Mouse (Mus musculus) E14TG2a.4 (cell line): ENCODE data around the gene L3mbtl3.

Source experiments
- H3K27me3 ChIP-seq: 2 replicates; pipeline ENCODE4 v1.6.1; 2014; ENCODE audit warnings: low read length, control low read depth; ENCODE audit not compliant: insufficient read depth
- H3K36me3 ChIP-seq: 2 replicates; pipeline ENCODE4 v1.6.1; 2014; ENCODE audit warnings: low read length, control low read depth; ENCODE audit not compliant: insufficient read depth
- H3K4me1 ChIP-seq: replicated peaks from 2 replicates; pipeline ENCODE4 v1.6.1; 2014; ENCODE audit warnings: low read depth, low read length, control low read depth
- H3K4me3 ChIP-seq: replicated peaks from 2 replicates; pipeline ENCODE4 v1.5.1; 2014; ENCODE audit warnings: mild to moderate bottlenecking, low read length
- H3K9me3 ChIP-seq: 2 replicates; pipeline ENCODE4 v1.6.1; 2014; ENCODE audit warnings: low read length, control low read depth
- CTCF ChIP-seq: conservative IDR thresholded peaks from 2 replicates; pipeline ENCODE4 v1.5.1; 2014; ENCODE audit warnings: low read length
- NANOG ChIP-seq: IDR thresholded peaks from 2 replicates; pipeline ENCODE4 v1.6.1; 2014; ENCODE audit warnings: borderline replicate concordance, low read length, mixed read lengths
- POU5F1 ChIP-seq: IDR thresholded peaks from 2 replicates; pipeline ENCODE4 v1.6.1; 2014; ENCODE audit warnings: low read length, borderline replicate concordance

L3mbtl3 gene

DNA sequence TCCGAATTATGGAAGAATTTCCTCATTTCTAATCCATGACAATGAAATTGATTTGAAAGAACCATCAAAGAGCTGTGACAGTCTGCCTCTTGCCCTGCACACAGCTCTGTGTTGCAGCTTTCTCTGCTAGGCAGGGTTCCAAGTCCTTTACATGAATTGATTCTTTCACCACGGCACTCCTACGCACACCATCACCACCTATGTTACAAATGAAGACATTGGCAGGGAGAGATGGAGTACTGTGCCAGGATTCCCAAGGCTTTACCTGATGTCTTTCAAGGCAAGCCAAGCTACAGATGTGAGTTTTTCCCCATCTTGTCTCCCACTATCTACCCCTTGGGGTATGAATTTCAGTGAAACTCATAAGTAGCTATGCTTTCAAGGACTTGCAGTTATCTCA lies 78.6 kb downstream of the L3mbtl3 start:
- TF ChIP-seq CTCF (no peak), NANOG (no peak), POU5F1 (no peak)
- no peaks in the 10 kb centered on the region for H3K9me3 ChIP-seq
- no peaks in the 10 kb centered on the region for H3K27me3 ChIP-seq
- no peaks in the 10 kb centered on the region for H3K4me1 ChIP-seq
- H3K36me3 ChIP-seq = no peaks in the 10 kb centered on the region
- no peak overlapping the region for H3K4me3 ChIP-seq

GRCm38 (mm10) chr10:26287136-26287535 lies 88.6 kb downstream of the L3mbtl3 start:
- H3K27me3 ChIP-seq = no peaks in the 10 kb centered on the region
- H3K36me3 ChIP-seq = no peaks in the 10 kb centered on the region
- H3K9me3 ChIP-seq = no peaks in the 10 kb centered on the region
- H3K4me3 ChIP-seq = no peak overlapping the region
- H3K4me1 ChIP-seq = peaks cover 3% of the 10 kb centered on the region; the same call in 1 of the 2 replicates
- TF ChIP-seq POU5F1 = no peak

- Histone ChIP-seq H3K36me3 (no peaks in the 10 kb centered on the region), H3K9me3 (no peaks in the 10 kb centered on the region), H3K4me3 (no peak overlapping the region), H3K4me1 (peaks cover 13% of the 10 kb centered on the region; the same call in 1 of the 2 replicates), H3K27me3 (no peaks in the 10 kb centered on the region)
- TF ChIP-seq CTCF (no peak), POU5F1 (no peak), NANOG (no peak)
Measured at GRCm38 (mm10) chr10:26280009-26280408, 95.8 kb downstream of the L3mbtl3 start.

GRCm38 (mm10) chr10:26275414-26275813 lies 100.4 kb downstream of the L3mbtl3 start:
- Histone ChIP-seq H3K4me3 (no peak overlapping the region), H3K9me3 (no peaks in the 10 kb centered on the region), H3K27me3 (no peaks in the 10 kb centered on the region), H3K36me3 (no peaks in the 10 kb centered on the region), H3K4me1 (peaks cover 8% of the 10 kb centered on the region; the same call in 1 of the 2 replicates)
- TF ChIP-seq CTCF (no peak), POU5F1 (no peak), NANOG (no peak)

- TF ChIP-seq NANOG = no peak
- TF ChIP-seq POU5F1 = no peak
- Histone ChIP-seq H3K9me3 (no peaks in the 10 kb centered on the region), H3K36me3 (no peaks in the 10 kb centered on the region), H3K27me3 (no peaks in the 10 kb centered on the region), H3K4me3 (no peak overlapping the region), H3K4me1 (no peaks in the 10 kb centered on the region)
Measured at GRCm38 (mm10) chr10:26263744-26264459, 111.9 kb downstream of the L3mbtl3 start.

- H3K9me3 ChIP-seq = no peaks in the 10 kb centered on the region
- no peak overlapping the region for H3K4me3 ChIP-seq
- H3K4me1 ChIP-seq = no peaks in the 10 kb centered on the region
- TF ChIP-seq NANOG = no peak
- TF ChIP-seq CTCF = no peak
- TF ChIP-seq POU5F1 = no peak
- H3K36me3 ChIP-seq = no peaks in the 10 kb centered on the region
- no peaks in the 10 kb centered on the region for H3K27me3 ChIP-seq
Measured at GRCm38 (mm10) chr10:26259908-26260307, 115.9 kb downstream of the L3mbtl3 start.

DNA sequence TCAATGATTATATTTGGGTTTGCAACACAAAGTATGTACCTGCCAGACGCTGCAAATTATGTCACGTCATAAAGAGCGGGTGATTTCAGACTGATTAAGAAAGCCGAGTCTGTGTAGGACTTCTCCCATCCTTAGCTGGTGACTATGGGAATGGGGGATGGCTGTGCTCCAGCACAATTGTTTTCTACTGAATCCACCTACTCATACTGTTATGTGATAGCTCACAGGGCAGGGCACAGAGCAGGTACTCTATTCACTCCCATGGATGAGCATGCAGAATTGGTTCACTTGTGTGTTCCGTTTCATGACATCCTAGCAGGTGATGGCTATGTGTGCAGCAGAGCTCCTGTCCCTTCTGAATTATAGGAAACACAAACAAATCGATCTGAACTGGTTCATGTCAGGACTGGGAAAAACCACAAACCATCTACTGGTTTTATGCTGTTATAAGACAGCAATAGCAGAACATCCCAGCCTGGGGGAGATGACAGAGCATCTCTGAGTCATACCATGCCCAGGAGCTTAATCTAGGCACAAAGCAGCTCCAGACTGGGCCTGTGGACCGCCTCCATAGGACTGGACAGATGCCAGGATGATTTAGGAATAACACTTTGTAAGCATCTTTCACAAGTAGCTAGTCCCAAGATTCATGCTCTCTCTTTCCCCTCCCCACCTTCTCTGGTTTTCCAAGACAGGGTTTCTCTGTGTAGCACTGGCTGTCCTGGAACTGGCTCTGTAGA lies 126.2 kb downstream of the L3mbtl3 start:
- Histone ChIP-seq H3K9me3 (no peaks in the 10 kb centered on the region), H3K4me3 (no peak overlapping the region), H3K36me3 (no peaks in the 10 kb centered on the region), H3K27me3 (no peaks in the 10 kb centered on the region), H3K4me1 (no peaks in the 10 kb centered on the region)
- TF ChIP-seq NANOG (no peak), CTCF (no peak), POU5F1 (no peak)

DNA sequence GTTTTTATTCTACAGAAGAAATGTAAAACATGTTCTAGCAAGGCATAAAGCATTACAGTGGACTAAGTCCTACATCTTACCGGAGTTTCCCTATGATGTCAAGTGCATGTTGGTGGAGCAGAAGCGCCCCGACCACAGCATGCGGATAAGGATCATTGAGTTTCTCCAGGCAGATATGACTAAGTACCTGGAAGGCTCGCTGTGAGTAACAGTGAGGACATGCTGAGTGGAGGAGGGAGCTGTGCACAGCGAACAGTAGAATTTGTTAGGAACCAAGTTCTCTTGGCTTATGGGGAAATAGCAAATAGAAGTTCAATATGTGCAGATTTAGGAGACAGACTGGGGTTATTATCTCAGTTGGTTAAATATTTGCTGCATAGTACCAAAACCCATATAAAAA lies 131.3 kb downstream of the L3mbtl3 start:
- TF ChIP-seq NANOG = no peak
- no peak for TF ChIP-seq POU5F1
- TF ChIP-seq CTCF = no peak
- no peak overlapping the region for H3K4me3 ChIP-seq
- H3K9me3 ChIP-seq = no peaks in the 10 kb centered on the region
- H3K27me3 ChIP-seq = no peaks in the 10 kb centered on the region
- H3K36me3 ChIP-seq = no peaks in the 10 kb centered on the region
- no peaks in the 10 kb centered on the region for H3K4me1 ChIP-seq

- no peaks in the 10 kb centered on the region for H3K27me3 ChIP-seq
- no peaks in the 10 kb centered on the region for H3K9me3 ChIP-seq
- H3K36me3 ChIP-seq = no peaks in the 10 kb centered on the region
- no peak for TF ChIP-seq NANOG
- H3K4me1 ChIP-seq = no peaks in the 10 kb centered on the region
- H3K4me3 ChIP-seq = no peak overlapping the region
Measured at GRCm38 (mm10) chr10:26243203-26243602, 132.6 kb downstream of the L3mbtl3 start.
